Mouse (Mus musculus) testis, adult 2 months (tissue): ENCODE results near the gene Csrnp3.
"Not testable (repeated sequence)": the region's sequence is repeated elsewhere in the genome, so short reads cannot be mapped to it uniquely, and the experiment has no call there.

Experiments
- CTCF ChIP-seq: fragments of 200-500 bp; IDR thresholded peaks from 2 replicates; pipeline ENCODE4 v1.5.1; 2012; ENCODE audit warnings: low read depth, mild to moderate bottlenecking, inconsistent platforms, low read length, moderate library complexity; ENCODE audit not compliant: control insufficient read depth, insufficient read depth, insufficient replicate concordance
- POLR2A ChIP-seq: fragments of 200-500 bp; IDR thresholded peaks from 2 replicates; pipeline ENCODE4 v1.6.1; 2012; ENCODE audit warnings: low read depth, mild to moderate bottlenecking, inconsistent platforms, low read length, moderate library complexity; ENCODE audit not compliant: control insufficient read depth

DNA sequence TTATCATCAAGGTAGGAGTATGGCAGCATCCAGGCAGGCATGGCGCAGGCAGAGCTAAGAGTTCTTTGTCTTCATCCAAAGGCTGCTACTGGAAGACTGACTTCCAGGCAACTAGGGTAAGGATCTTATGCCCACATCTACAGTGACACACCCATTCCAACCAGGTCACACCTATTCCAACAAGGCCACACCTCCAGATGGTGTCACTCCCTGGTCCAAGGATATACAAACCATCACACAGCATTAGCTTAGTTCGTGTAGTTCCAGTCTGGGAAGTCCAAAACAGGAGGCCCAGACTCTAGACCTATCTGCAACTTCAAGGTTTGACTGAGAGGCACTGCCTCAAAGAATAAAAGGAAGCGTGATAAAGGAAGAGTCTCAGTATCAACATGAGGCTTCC, 4.7 kb downstream of the Csrnp3 start:
- not testable (repeated sequence) for TF ChIP-seq CTCF, POLR2A
